Mouse (Mus musculus) stomach, embryonic 15.5 days (tissue): ENCODE results near the gene Eef1akmt1. TPM values are rescaled to one million over a fixed set of nuclear protein-coding genes. Genes with fewer than 3 reads are reported as not detected.
A peak's percentile ranks its signal among the peaks of the same experiment; 100 is the strongest.

ENCODE experiments used
- ATAC-seq: fragments of 200-750 bp; cut with Nextera tagmentation; 2 replicates; pipeline ENCODE4 v1.8.0; 2017; ENCODE audit warnings: low read depth, moderate number of reproducible peaks, moderate TSS enrichment; ENCODE audit not compliant: insufficient read depth, low FRiP score
- H3K27ac ChIP-seq: fragments of 300-500 bp; sonication (generic); 2 replicates; pipeline ENCODE4 v1.5.1; 2015; ENCODE audit warnings: mild to moderate bottlenecking, inconsistent platforms
- H3K27me3 ChIP-seq: fragments of 300-500 bp; sonication (generic); replicated peaks from 2 replicates; pipeline ENCODE4 v1.6.1; 2015; ENCODE audit warnings: inconsistent platforms
- H3K36me3 ChIP-seq: fragments of 300-500 bp; sonication (generic); 2 replicates; pipeline ENCODE4 v1.6.1; 2015; ENCODE audit warnings: inconsistent platforms
- H3K4me1 ChIP-seq: fragments of 300-500 bp; sonication (generic); 2 replicates; pipeline ENCODE4 v1.6.1; 2015; ENCODE audit warnings: inconsistent platforms
- H3K4me2 ChIP-seq: fragments of 300-500 bp; sonication (generic); 2 replicates; pipeline ENCODE4 v1.6.1; 2015; ENCODE audit warnings: mild to moderate bottlenecking, inconsistent platforms
- H3K4me3 ChIP-seq: fragments of 300-500 bp; sonication (generic); replicated peaks from 2 replicates; pipeline ENCODE4 v1.5.1; 2015; ENCODE audit warnings: inconsistent platforms
- H3K9ac ChIP-seq: fragments of 300-500 bp; sonication (generic); 2 replicates; pipeline ENCODE4 v1.6.1; 2015; ENCODE audit warnings: inconsistent platforms
- H3K9me3 ChIP-seq: fragments of 300-500 bp; sonication (generic); 2 replicates; pipeline ENCODE4 v1.6.1; 2016; ENCODE audit warnings: inconsistent platforms
- WGBS: fragments of 180-500 bp; shearing (Covaris S2); methylation state at CpG from one replicate; pipeline ENCODE4 v1.1.7; 2015; 5-methylcytosine and 5-hydroxymethylcytosine counted together
- polyA plus RNA-seq: library from polyadenylated mRNA; unstranded; fragments of >200 nt; fragmentation: Nextera tagmentation; extraction: Ambion mirVana; gene quantifications from 2 replicates; pipeline ENCODE4 v1.2.1, GENCODE M21; 2015

Eef1akmt1 gene
- 89.0 and 91.0 TPM in 2 replicates for polyA plus RNA-seq

GRCm38 (mm10) chr14:57571155-57572133 is at the start of gene Eef1akmt1:
Gene Eef1akmt1 (minus strand): TSS chr14:57571612.
- 8% methylated on average over 35 of the region's 35 CpGs for WGBS
- Histone ChIP-seq H3K36me3 (no peaks in the 10 kb centered on the region), H3K4me1 (no peaks in the 10 kb centered on the region), H3K27ac (peak within 1 kb of the TSS; percentile 79), H3K9ac (peak within 1 kb of the TSS; percentile 43), H3K4me2 (peak within 1 kb of the TSS; percentile 63), H3K4me3 (peak within 1 kb of the TSS; percentile 60), H3K27me3 (no peaks in the 10 kb centered on the region), H3K9me3 (no peaks in the 10 kb centered on the region)
- peak; percentile 100 for ATAC-seq

GRCm38 (mm10) chr14:57620598-57621236 is 49.3 kb upstream of the Eef1akmt1 start:
- Histone ChIP-seq H3K9ac (no peak overlapping the region), H3K36me3 (peaks cover 4% of the 10 kb centered on the region; the same call in 1 of the 2 replicates), H3K27ac (no peak overlapping the region), H3K27me3 (no peaks in the 10 kb centered on the region), H3K9me3 (no peaks in the 10 kb centered on the region), H3K4me3 (no peak overlapping the region), H3K4me1 (0 out of 2 replicates have a peak, but pooled peaks cover 4% of the 10 kb centered on the region), H3K4me2 (no peak overlapping the region)
- no peak for ATAC-seq
- WGBS: 51% methylated on average over 4 of the region's 4 CpGs

- H3K4me2 ChIP-seq: no peak overlapping the region
- no peaks in the 10 kb centered on the region for H3K36me3 ChIP-seq
- H3K4me1 ChIP-seq: 0 out of 2 replicates have a peak, but pooled peaks cover 4% of the 10 kb centered on the region
- no peak overlapping the region for H3K27ac ChIP-seq
- no peak overlapping the region for H3K4me3 ChIP-seq
- ATAC-seq: no peak
- H3K9me3 ChIP-seq: no peaks in the 10 kb centered on the region
- WGBS: 41% methylated on average over 2 of the region's 2 CpGs
- H3K9ac ChIP-seq: no peak overlapping the region
- H3K27me3 ChIP-seq: no peaks in the 10 kb centered on the region
Observed at GRCm38 (mm10) chr14:57619487-57619886, 48.1 kb upstream of the Eef1akmt1 start.

- no peak overlapping the region for H3K27ac ChIP-seq
- 0 out of 2 replicates have a peak, but pooled peaks cover 4% of the 10 kb centered on the region for H3K4me1 ChIP-seq
- H3K4me3 ChIP-seq: no peak overlapping the region
- H3K36me3 ChIP-seq: no peaks in the 10 kb centered on the region
- ATAC-seq: no peak
- no peaks in the 10 kb centered on the region for H3K9me3 ChIP-seq
- H3K9ac ChIP-seq: no peak overlapping the region
- 95% methylated on average over 1 of the region's 1 CpGs for WGBS
- no peaks in the 10 kb centered on the region for H3K27me3 ChIP-seq
- no peak overlapping the region for H3K4me2 ChIP-seq
Observed at GRCm38 (mm10) chr14:57617675-57618074, 46.3 kb upstream of the Eef1akmt1 start.

GRCm38 (mm10) chr14:57616339-57616965 is 45.0 kb upstream of the Eef1akmt1 start:
- Histone ChIP-seq H3K9ac (no peak overlapping the region), H3K36me3 (no peaks in the 10 kb centered on the region), H3K9me3 (no peaks in the 10 kb centered on the region), H3K27ac (no peak overlapping the region), H3K4me3 (no peak overlapping the region), H3K4me1 (0 out of 2 replicates have a peak, but pooled peaks cover 4% of the 10 kb centered on the region), H3K27me3 (no peaks in the 10 kb centered on the region), H3K4me2 (no peak overlapping the region)
- ATAC-seq: no peak
- 77% methylated on average over 6 of the region's 6 CpGs for WGBS

- no peaks in the 10 kb centered on the region for H3K36me3 ChIP-seq
- H3K4me2 ChIP-seq: no peak overlapping the region
- WGBS: 81% methylated on average over 6 of the region's 6 CpGs
- ATAC-seq: no peak
- no peaks in the 10 kb centered on the region for H3K27me3 ChIP-seq
- no peak overlapping the region for H3K4me3 ChIP-seq
- 0 out of 2 replicates have a peak, but pooled peaks cover 4% of the 10 kb centered on the region for H3K4me1 ChIP-seq
- no peak overlapping the region for H3K9ac ChIP-seq
- no peaks in the 10 kb centered on the region for H3K9me3 ChIP-seq
- H3K27ac ChIP-seq: no peak overlapping the region
Observed at GRCm38 (mm10) chr14:57615828-57616227, 44.4 kb upstream of the Eef1akmt1 start.

- Histone ChIP-seq H3K27ac (no peak overlapping the region), H3K4me1 (peaks cover 6% of the 10 kb centered on the region; the same call in 1 of the 2 replicates), H3K4me2 (no peak overlapping the region), H3K36me3 (no peaks in the 10 kb centered on the region), H3K9me3 (no peaks in the 10 kb centered on the region), H3K9ac (no peak overlapping the region), H3K27me3 (no peaks in the 10 kb centered on the region), H3K4me3 (no peak overlapping the region)
- no peak for ATAC-seq
- 81% methylated on average over 2 of the region's 2 CpGs for WGBS
Observed at GRCm38 (mm10) chr14:57611034-57611433, 39.6 kb upstream of the Eef1akmt1 start.

GRCm38 (mm10) chr14:57609816-57610329 is 38.5 kb upstream of the Eef1akmt1 start:
- no peak for ATAC-seq
- Histone ChIP-seq H3K4me1 (peaks cover 6% of the 10 kb centered on the region; the same call in 1 of the 2 replicates), H3K27me3 (no peaks in the 10 kb centered on the region), H3K9me3 (no peaks in the 10 kb centered on the region), H3K4me2 (no peak overlapping the region), H3K27ac (no peak overlapping the region), H3K4me3 (no peak overlapping the region), H3K9ac (no peak overlapping the region), H3K36me3 (no peaks in the 10 kb centered on the region)
- 74% methylated on average over 4 of the region's 4 CpGs for WGBS

- WGBS: 5% methylated on average over 1 of the region's 1 CpGs
Observed at GRCm38 (mm10) chr14:57607500-57607899, 36.1 kb upstream of the Eef1akmt1 start.

GRCm38 (mm10) chr14:57606663-57607365 is 35.4 kb upstream of the Eef1akmt1 start:
- H3K4me2 ChIP-seq: no peak overlapping the region
- no peak overlapping the region for H3K4me3 ChIP-seq
- no peak overlapping the region for H3K27ac ChIP-seq
- H3K4me1 ChIP-seq: peaks cover 6% of the 10 kb centered on the region; the same call in 1 of the 2 replicates
- WGBS: 36% methylated on average over 8 of the region's 8 CpGs
- H3K9ac ChIP-seq: no peak overlapping the region
- H3K27me3 ChIP-seq: no peaks in the 10 kb centered on the region
- ATAC-seq: no peak
- peaks cover 14% of the 10 kb centered on the region; the same call in 1 of the 2 replicates for H3K36me3 ChIP-seq
- H3K9me3 ChIP-seq: no peaks in the 10 kb centered on the region

More at GRCm38 (mm10) chr14:57607500-57607899, 36.1 kb upstream of the Eef1akmt1 start:
- Histone ChIP-seq H3K4me2 (no peak overlapping the region), H3K27me3 (no peaks in the 10 kb centered on the region), H3K4me1 (peaks cover 6% of the 10 kb centered on the region; the same call in 1 of the 2 replicates), H3K9me3 (no peaks in the 10 kb centered on the region), H3K4me3 (no peak overlapping the region), H3K36me3 (0 out of 2 replicates have a peak, but pooled peaks cover 9% of the 10 kb centered on the region), H3K27ac (peak overlapping the region; percentile 5; the same call in 1 of the 2 replicates), H3K9ac (no peak overlapping the region)
- ATAC-seq: peak; percentile 84; the same call in 1 of the 2 replicates

GRCm38 (mm10) chr14:57593279-57593678 is 21.9 kb upstream of the Eef1akmt1 start:
- no peak overlapping the region for H3K27ac ChIP-seq
- H3K36me3 ChIP-seq: peaks cover 39% of the 10 kb centered on the region; the same call in 1 of the 2 replicates
- H3K4me1 ChIP-seq: no peaks in the 10 kb centered on the region
- 92% methylated on average over 5 of the region's 5 CpGs for whole genome bisulfite sequencing
- H3K27me3 ChIP-seq: no peaks in the 10 kb centered on the region
- no peak overlapping the region for H3K4me3 ChIP-seq
- no peak for ATAC-seq
- no peak overlapping the region for H3K9ac ChIP-seq
- no peaks in the 10 kb centered on the region for H3K9me3 ChIP-seq
- H3K4me2 ChIP-seq: no peak overlapping the region
